Mouse (Mus musculus) ES-E14 (cell line): ENCODE measurements around the gene Bcl2l11. TPM values are rescaled to one million over a fixed set of nuclear protein-coding genes. Genes with fewer than 3 reads are reported as not detected.
"Not testable (repeated sequence)": the region's sequence is repeated elsewhere in the genome, so short reads cannot be mapped to it uniquely, and the experiment has no call there.

ENCODE experiments used
- DNase-seq: peaks from one replicate; pipeline ENCODE4 v3.0.0-alpha.2; 2013; ENCODE audit warnings: low read depth, low spot score
- H3K27ac ChIP-seq: 2 replicates; pipeline ENCODE4 v1.5.1; 2012; ENCODE audit warnings: low read depth, mild to moderate bottlenecking, low read length, moderate library complexity, mixed read lengths; ENCODE audit not compliant: poor library complexity, insufficient read depth, severe bottlenecking
- H3K36me3 ChIP-seq: 2 replicates; pipeline ENCODE4 v1.6.1; 2012; ENCODE audit warnings: mild to moderate bottlenecking, low read length, moderate library complexity, mixed read lengths; ENCODE audit not compliant: control insufficient read depth, poor library complexity, insufficient read depth, severe bottlenecking
- H3K4me1 ChIP-seq, 2 experiments: fragments of 150-350 bp in 1 of 2; sonication (generic) in 1 of 2; 2 replicates each; pipeline ENCODE4 v1.6.1; 2012; ENCODE audit warnings: low read length in 2 of 2, mild to moderate bottlenecking in 1 of 2, mixed read lengths in 1 of 2; ENCODE audit not compliant: control insufficient read depth in 2 of 2, insufficient read depth in 2 of 2, poor library complexity in 1 of 2
- H3K4me3 ChIP-seq, 2 experiments: fragments of 150-350 bp in 1 of 2; sonication (generic) in 1 of 2; 2 replicates each; pipeline ENCODE4 v1.5.1; 2012; ENCODE audit warnings: low read length in 2 of 2, low read depth in 1 of 2, mild to moderate bottlenecking in 1 of 2, mixed read lengths in 1 of 2; ENCODE audit not compliant: insufficient read depth in 1 of 2, poor library complexity in 1 of 2, severe bottlenecking in 1 of 2
- H3K9ac ChIP-seq: 2 replicates; pipeline ENCODE4 v1.6.1; 2012; ENCODE audit warnings: low read depth, mild to moderate bottlenecking, low read length, mixed read lengths; ENCODE audit not compliant: poor library complexity, insufficient read depth, severe bottlenecking
- H3K9me3 ChIP-seq: fragments of 150-350 bp; sonication (generic); 2 replicates; pipeline ENCODE4 v1.6.1; 2012; ENCODE audit warnings: low read depth, mild to moderate bottlenecking, low read length; ENCODE audit not compliant: control insufficient read depth, insufficient read depth
- CHD2 ChIP-seq: IDR thresholded peaks from 2 replicates; pipeline ENCODE4 v1.6.1; 2014; ENCODE audit warnings: mild to moderate bottlenecking, low read depth, low read length, inconsistent platforms
- HCFC1 ChIP-seq: IDR thresholded peaks from 2 replicates; pipeline ENCODE4 v1.6.1; 2012; ENCODE audit warnings: low read length, inconsistent platforms, borderline replicate concordance; ENCODE audit not compliant: insufficient read depth
- MAFK ChIP-seq: IDR thresholded peaks from 2 replicates; pipeline ENCODE4 v1.6.1; 2014; ENCODE audit warnings: mild to moderate bottlenecking, low read depth, low read length, inconsistent platforms; ENCODE audit not compliant: insufficient read depth
- ZC3H11A ChIP-seq: IDR thresholded peaks from 2 replicates; pipeline ENCODE4 v1.6.1; 2012; ENCODE audit warnings: low read depth, mild to moderate bottlenecking, inconsistent platforms, low read length, borderline replicate concordance
- ZNF384 ChIP-seq: IDR thresholded peaks from 2 replicates; pipeline ENCODE4 v1.6.1; 2012; ENCODE audit warnings: low read depth, low read length, inconsistent platforms
- in situ Hi-C, 2 experiments: fragments of 600-800 bp; cut with MboI; formaldehyde crosslinking; loops; one replicate each; pipeline ENCODE4 v1.15.1; 2025; ENCODE audit warnings: low sequenced_read_pairs in 2 of 2, inconsistent platforms in 1 of 2; ENCODE audit not compliant: unreplicated experiment in 2 of 2
- total RNA-seq: library from RNA; depleted of rRNA; stranded (reverse); fragments of 300-350 nt; gene quantifications from 2 replicates; pipeline ENCODE4 v1.2.3, GENCODE M21; 2012

Bcl2l11 gene
- total RNA-seq, 1 experiment, result 23.6 TPM

- in situ Hi-C loops, result no loop called here
- H3K36me3 ChIP-seq, result no peaks in the 10 kb centered on the region
Observed at GRCm38 (mm10) chr2:128177241-128177661, 51.4 kb downstream of the Bcl2l11 start.

DNA sequence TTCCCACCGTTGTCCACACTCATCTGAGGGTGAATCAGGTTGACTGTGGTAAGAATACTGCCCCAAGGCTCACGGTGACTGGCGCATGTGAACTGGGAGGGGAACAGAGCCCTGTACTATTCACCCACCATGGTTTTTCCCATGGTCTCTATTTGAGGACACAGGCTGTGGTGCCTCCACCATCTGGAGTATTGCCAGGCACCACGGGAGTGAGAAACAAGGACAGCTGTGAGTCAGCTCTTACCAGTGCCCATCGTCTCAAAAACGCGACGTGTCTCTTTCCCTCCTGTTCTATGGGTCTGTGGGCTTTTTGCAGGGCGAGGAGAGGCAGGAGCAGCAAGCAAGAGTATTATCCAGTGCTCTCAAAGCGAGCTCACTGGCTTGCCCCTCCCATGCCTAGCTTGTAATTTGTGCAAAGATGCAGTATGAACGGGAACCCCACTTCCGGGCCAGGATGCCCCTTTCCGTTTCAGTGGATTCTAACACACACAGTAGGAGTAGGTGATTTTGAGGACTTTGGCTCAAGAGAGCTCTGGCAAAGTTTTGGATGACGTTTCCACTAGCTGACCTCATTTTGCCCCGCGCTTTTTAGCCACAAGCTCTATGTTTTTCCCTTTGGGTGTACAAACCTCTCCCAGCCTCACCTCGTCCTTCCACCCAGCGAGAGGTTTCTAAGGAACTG is 53.4 kb downstream of the Bcl2l11 start:
- TF ChIP-seq ZC3H11A (no peak), ZNF384 (no peak)
- Histone ChIP-seq H3K9ac (no peak overlapping the region), H3K9me3 (no peaks in the 10 kb centered on the region), H3K27ac (no peak overlapping the region), H3K36me3 (no peaks in the 10 kb centered on the region), H3K4me3 (no peak overlapping the region), H3K4me1 (peaks cover 4 to 13% of the 10 kb centered on the region in 2 experiments; a peak in 2 of 4 replicates)
- DNase-seq, result no peak
- in situ Hi-C loops, result no loop called here

More at GRCm38 (mm10) chr2:128177241-128177661, 51.4 kb downstream of the Bcl2l11 start:
- Histone ChIP-seq H3K4me3 (no peak overlapping the region), H3K9me3 (no peaks in the 10 kb centered on the region), H3K4me1 (peaks cover 4 to 13% of the 10 kb centered on the region in 2 experiments; a peak in 2 of 4 replicates), H3K27ac (no peak overlapping the region), H3K9ac (no peak overlapping the region)
- no peak for TF ChIP-seq CHD2
- no peak for TF ChIP-seq HCFC1
- no peak for TF ChIP-seq ZC3H11A
- TF ChIP-seq ZNF384, result no peak
- no peak for TF ChIP-seq MAFK
- DNase-seq, result no peak

- Histone ChIP-seq H3K36me3 (no peaks in the 10 kb centered on the region), H3K4me3 (no peak overlapping the region), H3K27ac (no peak overlapping the region), H3K9ac (0 out of 2 replicates have a peak overlapping the region, but pooled peaks have one; percentile 25), H3K9me3 (no peaks in the 10 kb centered on the region), H3K4me1 (peaks cover 4 to 13% of the 10 kb centered on the region in 2 experiments; a peak in 2 of 4 replicates)
- TF ChIP-seq HCFC1 (no peak), MAFK (no peak), ZC3H11A (no peak), ZNF384 (no peak), CHD2 (no peak)
- no peak for DNase-seq
- in situ Hi-C loops, result no loop called here
Observed at GRCm38 (mm10) chr2:128179808-128180379, 54.1 kb downstream of the Bcl2l11 start.

DNA sequence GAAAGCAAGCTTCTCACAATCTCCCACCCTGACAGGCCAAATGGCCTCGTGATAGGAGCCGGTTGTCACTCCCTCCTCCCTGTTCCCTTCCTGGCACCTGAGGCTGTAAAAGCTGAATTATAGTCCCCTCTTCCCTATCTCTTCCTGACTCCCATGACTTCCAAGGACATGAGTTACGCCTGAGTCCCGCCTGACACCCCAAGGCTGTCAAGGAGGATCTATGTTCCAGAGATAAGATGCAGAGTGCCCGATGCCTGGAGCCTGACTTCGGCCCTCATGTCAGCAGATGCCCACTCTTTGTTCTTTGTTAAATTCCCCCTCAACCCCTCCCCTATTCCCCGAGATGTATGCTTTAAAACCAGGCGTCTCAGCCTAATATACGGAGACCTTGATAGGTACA is 56.3 kb downstream of the Bcl2l11 start:
- H3K9me3 ChIP-seq, H3K27ac ChIP-seq, DNase-seq, H3K36me3 ChIP-seq, H3K4me3 ChIP-seq, in situ Hi-C loops, H3K4me1 ChIP-seq, H3K9ac ChIP-seq: not testable (repeated sequence)

GRCm38 (mm10) chr2:128182751-128183150 is 56.9 kb downstream of the Bcl2l11 start:
- TF ChIP-seq CHD2 (no peak), MAFK (no peak), ZNF384 (no peak), HCFC1 (no peak), ZC3H11A (no peak)
- H3K4me3 ChIP-seq, result no peak overlapping the region
- peaks cover 4 to 6% of the 10 kb centered on the region in 2 experiments; a peak in 2 of 4 replicates for H3K4me1 ChIP-seq
- H3K36me3 ChIP-seq, result no peaks in the 10 kb centered on the region
- no peak overlapping the region for H3K27ac ChIP-seq
- no peak overlapping the region for H3K9ac ChIP-seq
- DNase-seq, result no peak
- no peaks in the 10 kb centered on the region for H3K9me3 ChIP-seq
- in situ Hi-C loops, result no loop called here
